Mouse (Mus musculus) E14TG2a.4 (cell line): ENCODE measurements around the gene Srsf3.

ENCODE experiments used
- CTCF ChIP-seq: conservative IDR thresholded peaks from 2 replicates; pipeline ENCODE4 v1.5.1; 2014; ENCODE audit warnings: low read length
- NANOG ChIP-seq: IDR thresholded peaks from 2 replicates; pipeline ENCODE4 v1.6.1; 2014; ENCODE audit warnings: borderline replicate concordance, low read length, mixed read lengths
- POU5F1 ChIP-seq: IDR thresholded peaks from 2 replicates; pipeline ENCODE4 v1.6.1; 2014; ENCODE audit warnings: low read length, borderline replicate concordance

DNA sequence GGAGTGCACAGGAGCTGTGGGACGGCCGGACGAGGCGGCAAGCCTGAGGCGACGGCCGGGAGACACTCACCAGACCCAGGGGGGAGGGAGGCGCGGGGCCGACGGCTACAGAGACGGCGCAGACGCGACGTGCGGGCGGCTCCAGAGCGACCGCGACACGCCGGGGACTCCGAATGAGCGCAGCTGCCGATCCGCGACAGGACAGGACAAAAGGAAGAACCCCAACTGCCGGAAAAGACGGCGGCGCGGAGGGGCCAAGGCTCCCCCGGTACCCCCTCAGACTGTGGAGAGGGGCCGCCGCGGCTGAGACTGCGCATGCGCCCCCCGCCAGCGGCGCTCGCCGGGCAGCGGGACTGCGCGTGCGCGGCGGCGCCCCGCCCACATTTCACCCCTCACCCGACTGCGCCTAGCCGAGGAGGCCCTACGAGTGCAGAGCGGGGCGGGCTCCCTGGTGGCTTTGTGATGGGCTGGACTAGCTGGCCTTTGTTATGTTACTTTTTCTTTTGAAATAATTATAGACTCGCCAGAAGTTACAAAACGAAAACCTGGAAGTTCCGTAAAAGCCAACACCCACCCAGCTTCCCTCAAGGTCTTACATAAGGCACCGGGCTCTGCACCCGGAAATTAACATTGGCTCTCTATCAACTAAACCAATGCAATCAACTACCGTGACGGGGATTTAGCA, 24.6 kb upstream of the Srsf3 start, which contains the start of gene Stk38:
- no peak for TF ChIP-seq CTCF
- peak; percentile 89 for TF ChIP-seq NANOG
- TF ChIP-seq POU5F1 = no peak
